ENCODE assay signal across 8 mouse cellular contexts in genomic region chr17:84085721-84086120, GRCm38 (mm10).
A peak's percentile ranks its signal among the peaks of the same experiment; 100 is the strongest.
DNase-seq lines count a peak whose midpoint lies in the region; TF ChIP-seq lines count a peak whose summit lies in the region.
"Had no signal": no experiment of that assay in that cellular context is flagged by ENCODE, and none has a peak within 500 bp of the region (broad histone marks: within the 10 kb centered on the region; RNA-seq: fewer than 3 reads in every experiment).

No protein-coding gene starts in this region.

- intact Hi-C loops in left cerebral cortex, postnatal 14 days (cut with DNase I), result no loop called here

- no peak for DNase-seq in testis, postnatal 10 days (ENCODE audit: low spot score)
- DNase-seq in gastrocnemius, adult 8-10 months (ENCODE audit: low spot score in 2 of 2), result peak; percentile 54 to 59
- DNase-seq in kidney, adult 18-20 months, result peak; percentile 61
- peak; percentile 17 for DNase-seq in mesoderm, embryonic 11.5 days (ENCODE audit: low read depth, low spot score)
- no peak for DNase-seq in left cerebral cortex, postnatal 14 days (ENCODE audit: low spot score in 2 of 2)
- DNase-seq in layer of hippocampus, postnatal 10 days (ENCODE audit: low spot score in 2 of 2), result no peak

- no peak for TF ChIP-seq CTCF in testis, adult 2 months (IDR thresholded peaks at IDR 0.05; ENCODE audit: control insufficient read depth, insufficient read depth, insufficient replicate concordance, low read depth, low read length)

- peaks cover 12% of the 10 kb centered on the region for H3K4me1 ChIP-seq in testis, adult 2 months (ENCODE audit: control insufficient read depth, insufficient read depth, low read length)

- H3K36me3 ChIP-seq in testis, adult 2 months (ENCODE audit: control insufficient read depth, insufficient read depth, low read length), result no peaks in the 10 kb centered on the region
- H3K36me3 ChIP-seq: neural tube, embryonic 12.5 days had no signal

- H3K27ac ChIP-seq in testis, adult 2 months (ENCODE audit: control insufficient read depth, insufficient read depth, low read depth, low read length), result peak overlapping the region; percentile 77
- H3K27ac ChIP-seq: neural tube, embryonic 12.5 days had no signal

- H3K4me3 ChIP-seq in testis, adult 2 months (ENCODE audit: control insufficient read depth, low read depth, low read length), result no peak overlapping the region
- H3K4me3 ChIP-seq: neural tube, embryonic 12.5 days had no signal

- no peaks in the 10 kb centered on the region for H3K27me3 ChIP-seq in testis, adult 2 months (ENCODE audit: control insufficient read depth, insufficient read depth, low read length)
- H3K27me3 ChIP-seq: neural tube, embryonic 12.5 days had no signal

- no peak for TF ChIP-seq POLR2A in testis, adult 2 months (IDR thresholded peaks at IDR 0.05; ENCODE audit: control insufficient read depth, low read depth, low read length)

Comparison
In these comparisons a context has a peak if more than half of its experiments do, and no peak if none do; other contexts are left out.
1. DNase-seq: peak in gastrocnemius, adult 8-10 months (2 of 2), kidney, adult 18-20 months (single experiment) and mesoderm, embryonic 11.5 days (single experiment); none in testis, postnatal 10 days (single experiment), left cerebral cortex, postnatal 14 days (0 of 2) and layer of hippocampus, postnatal 10 days (0 of 2).